Mouse (Mus musculus) lung, embryonic 15.5 days (tissue): Measurements from ENCODE around the gene Rbfox2. TPM values are rescaled to one million over a fixed set of nuclear protein-coding genes. Genes with fewer than 3 reads are reported as not detected.

Experiments
- ATAC-seq: fragments of 200-750 bp; cut with Nextera tagmentation; 2 replicates; pipeline ENCODE4 v1.8.0; 2017; ENCODE audit warnings: moderate number of reproducible peaks, borderline replicate concordance; ENCODE audit not compliant: low FRiP score, low TSS enrichment; ENCODE audit errors: extremely low read depth
- H3K27ac ChIP-seq: fragments of 300-500 bp; sonication (generic); 2 replicates; pipeline ENCODE4 v1.5.1; 2015; ENCODE audit warnings: moderate library complexity, mild to moderate bottlenecking, inconsistent platforms
- H3K27me3 ChIP-seq: fragments of 300-500 bp; sonication (generic); 2 replicates; pipeline ENCODE4 v1.6.1; 2015; ENCODE audit warnings: inconsistent platforms
- H3K36me3 ChIP-seq: fragments of 300-500 bp; sonication (generic); 2 replicates; pipeline ENCODE4 v1.6.1; 2015; ENCODE audit warnings: inconsistent platforms
- H3K4me1 ChIP-seq: fragments of 300-500 bp; sonication (generic); 2 replicates; pipeline ENCODE4 v1.6.1; 2015; ENCODE audit warnings: inconsistent platforms
- H3K4me2 ChIP-seq: fragments of 300-500 bp; sonication (generic); 2 replicates; pipeline ENCODE4 v1.6.1; 2015; ENCODE audit warnings: inconsistent platforms, mild to moderate bottlenecking, moderate library complexity
- H3K4me3 ChIP-seq: fragments of 300-500 bp; sonication (generic); 2 replicates; pipeline ENCODE4 v1.5.1; 2015; ENCODE audit warnings: mild to moderate bottlenecking, inconsistent platforms
- H3K9ac ChIP-seq: fragments of 300-500 bp; sonication (generic); 2 replicates; pipeline ENCODE4 v1.6.1; 2015; ENCODE audit warnings: inconsistent platforms
- H3K9me3 ChIP-seq: fragments of 300-500 bp; sonication (generic); 2 replicates; pipeline ENCODE4 v1.6.1; 2016; ENCODE audit warnings: inconsistent platforms
- WGBS: fragments of 180-500 bp; shearing (Covaris S2); methylation state at CpG from one replicate; pipeline ENCODE4 v1.1.7; 2015; 5-methylcytosine and 5-hydroxymethylcytosine counted together
- polyA plus RNA-seq: library from polyadenylated mRNA; unstranded; fragments of >200 nt; fragmentation: Nextera tagmentation; extraction: Ambion mirVana; gene quantifications from 2 replicates; pipeline ENCODE4 v1.2.1, GENCODE M21; 2015

The Rbfox2 gene
- polyA plus RNA-seq, 1 experiment from 2014 or later, result 41.8 TPM

DNA sequence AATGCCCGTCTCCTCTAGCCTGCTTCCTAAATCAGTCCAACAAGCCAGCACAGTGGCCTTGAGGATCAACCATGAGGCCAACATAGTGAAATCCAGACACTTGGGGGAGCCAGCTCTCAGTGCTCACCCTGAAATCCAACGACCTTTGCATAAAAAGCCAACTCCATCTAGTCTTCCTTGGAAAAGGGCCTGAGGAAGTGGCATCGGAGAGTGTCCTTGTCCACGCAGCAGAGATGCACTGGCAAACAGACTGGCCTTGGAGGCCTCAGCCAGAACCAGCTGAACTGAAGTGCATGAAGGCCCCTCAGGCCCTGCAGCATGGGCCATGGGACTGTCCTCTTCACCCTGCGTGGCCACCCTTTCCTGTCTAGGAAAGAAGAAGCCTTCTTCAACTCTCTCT lies 225.3 kb downstream of the Rbfox2 start:
- Histone ChIP-seq H3K9ac (no peak overlapping the region), H3K4me3 (no peak overlapping the region), H3K4me2 (no peak overlapping the region), H3K27ac (no peak overlapping the region), H3K27me3 (no peaks in the 10 kb centered on the region), H3K4me1 (no peaks in the 10 kb centered on the region), H3K36me3 (peaks cover 65% of the 10 kb centered on the region), H3K9me3 (no peaks in the 10 kb centered on the region)
- 76% methylated on average over 5 of the region's 5 CpGs for WGBS
- no peak for ATAC-seq

DNA sequence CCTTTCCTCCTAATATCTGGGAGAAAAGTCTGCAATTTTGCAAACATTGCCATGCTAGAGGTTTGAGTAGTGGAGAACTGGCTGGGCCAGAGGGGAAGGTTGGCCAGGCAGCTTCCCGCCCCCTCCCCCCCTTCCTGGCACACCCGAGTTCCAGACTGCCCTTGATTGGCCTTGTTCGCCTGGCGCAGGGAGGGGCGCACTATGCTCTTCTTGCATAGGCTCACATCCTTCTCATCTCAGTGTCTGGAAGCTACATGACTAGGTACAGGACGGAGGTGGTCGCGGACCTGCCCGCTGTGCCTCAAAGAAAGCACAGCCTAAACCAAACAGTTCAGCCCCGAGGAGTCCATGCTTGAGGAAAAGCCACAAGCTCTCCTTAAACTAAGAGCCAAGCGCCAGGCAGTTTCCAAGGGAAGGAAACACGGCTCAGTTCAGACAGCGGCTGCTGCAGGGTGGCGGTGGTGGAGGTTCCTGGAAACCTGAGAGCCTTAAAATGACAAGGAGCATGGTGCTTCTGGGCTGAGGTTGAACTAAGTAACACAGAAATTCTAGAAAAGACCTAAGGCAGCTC lies 226.0 kb downstream of the Rbfox2 start:
- Histone ChIP-seq H3K9me3 (no peaks in the 10 kb centered on the region), H3K27ac (no peak overlapping the region), H3K4me3 (no peak overlapping the region), H3K27me3 (no peaks in the 10 kb centered on the region), H3K4me1 (no peaks in the 10 kb centered on the region), H3K4me2 (no peak overlapping the region), H3K36me3 (peaks cover 62% of the 10 kb centered on the region), H3K9ac (no peak overlapping the region)
- ATAC-seq, result no peak
- WGBS, result 70% methylated on average over 14 of the region's 14 CpGs

DNA sequence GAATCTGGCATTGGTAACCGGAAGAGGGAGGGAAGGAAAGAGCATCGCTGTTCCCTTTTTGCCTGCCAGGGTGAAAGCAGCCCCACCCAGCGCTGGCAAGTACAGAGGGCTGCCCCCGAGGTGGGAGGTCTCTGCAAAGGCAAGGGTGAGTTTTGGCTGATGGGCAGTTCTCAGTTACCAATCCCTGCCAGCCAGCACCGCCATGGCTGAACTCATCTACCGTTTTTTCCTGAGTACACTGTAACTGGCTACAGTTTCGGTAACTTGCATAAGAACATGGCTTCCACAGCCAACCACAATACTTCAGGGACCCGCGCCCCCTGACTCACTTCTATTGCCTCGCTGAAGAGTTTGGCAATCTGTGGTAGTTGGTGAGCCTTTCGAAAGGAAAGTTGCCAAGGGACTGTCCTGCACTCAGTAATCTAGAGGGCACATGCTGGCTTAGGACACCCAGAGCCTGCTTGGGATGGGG lies 226.9 kb downstream of the Rbfox2 start:
- no peak overlapping the region for H3K27ac ChIP-seq
- no peaks in the 10 kb centered on the region for H3K9me3 ChIP-seq
- no peak overlapping the region for H3K9ac ChIP-seq
- no peaks in the 10 kb centered on the region for H3K4me1 ChIP-seq
- H3K4me3 ChIP-seq, result no peak overlapping the region
- WGBS, result 80% methylated on average over 11 of the region's 11 CpGs
- no peaks in the 10 kb centered on the region for H3K27me3 ChIP-seq
- H3K36me3 ChIP-seq, result peaks cover 54% of the 10 kb centered on the region
- ATAC-seq, result no peak
- H3K4me2 ChIP-seq, result no peak overlapping the region

DNA sequence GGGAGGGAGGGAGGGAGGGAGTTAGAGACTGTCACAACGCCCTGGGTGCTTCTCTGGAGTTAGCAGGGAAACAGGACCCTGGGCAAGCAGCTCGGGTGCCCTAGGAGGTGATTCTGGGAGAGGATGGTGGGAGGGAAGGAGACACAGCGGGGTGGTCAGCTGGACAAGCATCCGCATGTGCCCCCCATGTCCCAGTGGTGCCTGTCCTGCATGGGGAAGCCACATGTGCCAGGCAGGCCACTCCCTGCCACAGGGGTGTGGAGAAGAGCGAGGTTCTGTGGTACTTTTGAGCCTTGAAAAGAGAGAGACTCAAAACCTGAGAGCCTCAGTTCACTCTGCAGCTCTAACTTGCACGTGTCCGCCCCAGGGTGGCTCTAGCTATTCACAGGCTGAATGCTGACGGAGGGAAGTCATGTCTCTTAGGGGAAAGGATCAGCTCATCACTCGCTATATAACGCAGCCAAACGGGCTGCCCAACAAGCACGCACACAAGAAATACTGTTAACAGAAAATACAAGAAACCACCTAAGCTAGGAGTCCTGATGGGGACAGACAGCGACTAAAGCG lies 227.5 kb downstream of the Rbfox2 start:
- Histone ChIP-seq H3K4me1 (no peaks in the 10 kb centered on the region), H3K9me3 (no peaks in the 10 kb centered on the region), H3K4me3 (no peak overlapping the region), H3K9ac (no peak overlapping the region), H3K4me2 (no peak overlapping the region), H3K36me3 (peaks cover 50% of the 10 kb centered on the region), H3K27ac (no peak overlapping the region), H3K27me3 (no peaks in the 10 kb centered on the region)
- 80% methylated on average over 14 of the region's 14 CpGs for WGBS
- no peak for ATAC-seq

DNA sequence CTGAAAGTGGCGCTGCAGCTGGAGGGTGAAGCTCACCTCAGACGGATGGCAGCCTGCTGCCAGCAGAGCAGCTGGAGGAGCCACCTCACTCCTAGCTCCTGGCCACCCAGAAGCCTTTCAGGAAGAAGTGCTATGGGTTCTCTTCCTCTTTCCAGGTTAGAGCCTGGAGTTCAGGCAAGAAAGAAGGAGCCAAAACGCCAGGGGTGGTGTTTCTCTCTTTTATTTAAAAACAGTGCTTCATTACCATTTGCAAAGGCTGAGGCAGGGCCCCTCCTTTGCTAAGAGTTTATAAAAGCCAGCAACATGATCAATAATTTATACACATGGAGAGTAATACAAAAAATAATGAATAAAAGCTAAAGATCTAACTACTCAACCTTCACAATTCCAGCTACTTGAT lies 228.0 kb downstream of the Rbfox2 start:
- 71% methylated on average over 3 of the region's 3 CpGs for WGBS
- no peaks in the 10 kb centered on the region for H3K27me3 ChIP-seq
- peaks cover 46% of the 10 kb centered on the region for H3K36me3 ChIP-seq
- H3K4me1 ChIP-seq, result no peaks in the 10 kb centered on the region
- H3K9me3 ChIP-seq, result no peaks in the 10 kb centered on the region
- no peak overlapping the region for H3K27ac ChIP-seq
- H3K9ac ChIP-seq, result no peak overlapping the region
- H3K4me3 ChIP-seq, result no peak overlapping the region
- no peak overlapping the region for H3K4me2 ChIP-seq
- ATAC-seq, result no peak

DNA sequence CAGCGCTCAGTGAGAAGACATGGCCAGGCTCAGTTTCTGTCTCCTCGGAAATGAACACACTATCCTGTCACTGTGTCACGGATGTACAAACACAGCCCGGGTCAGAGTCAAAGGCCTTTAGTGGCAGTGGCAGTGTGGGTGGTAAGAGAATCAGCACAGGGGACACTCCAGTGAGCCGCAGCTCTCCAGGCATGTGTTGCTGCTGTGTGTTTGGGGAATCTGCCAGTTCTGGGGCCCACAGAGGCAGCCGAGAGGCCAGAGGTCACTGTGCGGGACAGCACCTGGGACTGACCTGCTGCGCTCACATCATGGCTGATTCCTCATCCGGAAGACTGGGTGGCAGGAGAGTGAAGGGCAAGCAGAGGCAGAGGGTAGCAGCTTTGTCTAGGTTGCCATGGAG lies 228.9 kb downstream of the Rbfox2 start:
- WGBS, result 84% methylated on average over 9 of the region's 9 CpGs
- H3K36me3 ChIP-seq, result peaks cover 39% of the 10 kb centered on the region
- H3K9me3 ChIP-seq, result no peaks in the 10 kb centered on the region
- H3K4me2 ChIP-seq, result no peak overlapping the region
- H3K4me1 ChIP-seq, result no peaks in the 10 kb centered on the region
- no peak for ATAC-seq
- no peak overlapping the region for H3K9ac ChIP-seq
- H3K4me3 ChIP-seq, result no peak overlapping the region
- no peak overlapping the region for H3K27ac ChIP-seq
- H3K27me3 ChIP-seq, result no peaks in the 10 kb centered on the region

DNA sequence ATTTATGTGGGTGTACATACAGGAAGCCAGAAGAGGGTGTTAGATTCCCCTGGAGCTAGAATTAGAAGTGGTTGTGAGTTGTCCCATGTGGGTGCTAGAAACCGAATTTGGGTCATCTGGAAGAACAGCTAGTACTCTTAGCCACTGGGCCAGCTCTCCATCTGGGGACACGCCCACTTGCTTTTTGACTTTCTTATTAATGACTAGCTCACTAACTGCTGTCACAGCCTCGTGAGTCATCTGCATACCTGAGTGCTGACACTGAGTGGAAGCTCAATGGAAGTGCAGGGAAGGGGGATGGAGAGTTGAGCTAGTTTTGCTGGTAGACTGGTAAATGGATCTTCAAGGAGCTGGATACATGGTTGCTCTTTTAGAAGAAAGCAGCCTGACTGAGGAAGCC lies 230.3 kb downstream of the Rbfox2 start:
- no peak overlapping the region for H3K4me3 ChIP-seq
- H3K9me3 ChIP-seq, result no peaks in the 10 kb centered on the region
- ATAC-seq, result no peak
- 80% methylated on average over 3 of the region's 3 CpGs for WGBS
- H3K4me1 ChIP-seq, result 0 out of 2 replicates have a peak, but pooled peaks cover under 1% of the 10 kb centered on the region
- no peak overlapping the region for H3K4me2 ChIP-seq
- no peak overlapping the region for H3K27ac ChIP-seq
- H3K36me3 ChIP-seq, result peaks cover 25% of the 10 kb centered on the region
- H3K27me3 ChIP-seq, result no peaks in the 10 kb centered on the region
- no peak overlapping the region for H3K9ac ChIP-seq

DNA sequence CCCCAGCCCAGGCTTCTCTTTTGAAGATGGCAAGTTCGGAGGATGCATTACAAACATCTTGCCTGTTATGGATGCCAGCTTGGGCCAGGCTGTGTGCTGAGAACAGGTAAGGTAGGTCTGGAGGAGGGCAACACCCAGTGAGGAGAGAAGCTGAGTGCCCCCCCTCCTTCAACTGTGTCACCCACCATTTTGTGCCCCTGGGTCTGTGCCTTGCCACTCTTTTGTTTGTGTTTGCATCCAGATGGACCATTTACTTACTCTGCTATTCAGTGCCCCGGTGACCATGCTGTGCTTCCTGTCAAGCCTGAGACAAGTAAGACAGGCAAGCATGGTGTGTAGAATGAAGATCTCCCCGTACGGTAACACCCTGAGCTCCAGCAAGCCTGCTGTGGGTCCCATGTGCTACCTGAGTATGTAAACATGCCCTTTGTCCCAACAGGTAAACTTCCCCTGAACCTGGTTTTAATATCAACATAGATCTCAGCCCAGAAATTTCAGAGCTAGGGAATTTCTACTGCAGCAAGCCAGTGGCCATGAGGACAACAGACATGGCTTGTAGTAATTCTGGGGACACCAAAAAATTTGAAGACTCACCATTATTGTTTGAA lies 234.1 kb downstream of the Rbfox2 start:
- Histone ChIP-seq H3K9me3 (no peaks in the 10 kb centered on the region), H3K36me3 (peaks cover 13% of the 10 kb centered on the region), H3K27me3 (no peaks in the 10 kb centered on the region), H3K9ac (no peak overlapping the region), H3K4me3 (no peak overlapping the region), H3K4me2 (no peak overlapping the region), H3K27ac (no peak overlapping the region), H3K4me1 (0 out of 2 replicates have a peak, but pooled peaks cover 3% of the 10 kb centered on the region)
- WGBS, result 65% methylated on average over 4 of the region's 4 CpGs
- ATAC-seq, result no peak

DNA sequence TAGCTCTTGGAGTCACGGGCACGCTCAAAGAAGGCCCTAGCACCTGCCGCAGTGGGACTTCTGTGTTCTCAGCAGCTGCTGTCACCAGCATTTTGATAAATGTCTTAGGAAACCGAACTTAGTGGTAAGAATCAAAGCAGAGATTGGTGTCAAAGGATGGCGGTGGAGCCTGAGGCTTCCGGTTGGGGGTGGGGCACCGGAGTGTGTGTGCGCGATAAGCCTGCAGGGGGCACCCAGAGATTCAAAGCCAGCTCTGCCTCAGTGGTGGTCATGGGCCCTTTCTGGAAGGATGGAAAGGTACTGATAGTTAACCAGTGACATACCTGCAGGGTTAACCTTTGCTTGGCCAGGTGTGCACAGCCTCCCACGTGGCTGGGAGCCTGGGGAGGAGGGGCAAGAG lies 235.3 kb downstream of the Rbfox2 start:
- Histone ChIP-seq H3K36me3 (peaks cover under 1% of the 10 kb centered on the region; the same call in 1 of the 2 replicates), H3K27ac (no peak overlapping the region), H3K4me2 (no peak overlapping the region), H3K4me1 (0 out of 2 replicates have a peak, but pooled peaks cover 3% of the 10 kb centered on the region), H3K4me3 (no peak overlapping the region), H3K9me3 (no peaks in the 10 kb centered on the region), H3K9ac (no peak overlapping the region), H3K27me3 (no peaks in the 10 kb centered on the region)
- WGBS, result 18% methylated on average over 10 of the region's 10 CpGs
- ATAC-seq, result no peak

DNA sequence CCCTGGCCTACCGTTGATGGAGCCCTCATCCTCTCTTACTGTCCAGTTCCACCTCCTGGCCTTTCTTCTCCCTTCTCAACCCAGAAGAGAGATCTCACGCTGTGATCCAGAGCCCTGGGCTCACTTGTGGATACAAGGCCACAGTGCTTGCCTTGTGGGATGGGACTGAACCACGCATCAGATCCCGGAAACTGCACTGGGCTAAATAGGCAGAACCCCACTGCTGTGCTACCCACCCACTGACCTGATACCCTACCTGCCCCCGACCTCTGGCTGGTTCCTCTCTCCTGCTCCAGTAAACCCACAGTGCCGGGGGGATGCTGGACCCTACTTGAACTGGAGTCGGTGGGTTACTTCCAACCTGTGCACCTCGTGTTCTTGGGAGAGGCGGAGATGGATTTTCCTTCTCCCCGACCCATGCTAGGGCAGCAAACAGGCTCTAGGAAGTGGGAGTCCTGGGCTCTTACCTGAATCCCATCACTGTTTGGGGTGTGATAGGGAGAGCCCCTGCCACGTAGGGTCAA lies 236.0 kb downstream of the Rbfox2 start:
- Histone ChIP-seq H3K9ac (no peak overlapping the region), H3K4me1 (0 out of 2 replicates have a peak, but pooled peaks cover 3% of the 10 kb centered on the region), H3K27ac (no peak overlapping the region), H3K27me3 (no peaks in the 10 kb centered on the region), H3K9me3 (no peaks in the 10 kb centered on the region), H3K36me3 (no peaks in the 10 kb centered on the region), H3K4me3 (no peak overlapping the region), H3K4me2 (no peak overlapping the region)
- no peak for ATAC-seq
- 81% methylated on average over 11 of the region's 11 CpGs for WGBS

DNA sequence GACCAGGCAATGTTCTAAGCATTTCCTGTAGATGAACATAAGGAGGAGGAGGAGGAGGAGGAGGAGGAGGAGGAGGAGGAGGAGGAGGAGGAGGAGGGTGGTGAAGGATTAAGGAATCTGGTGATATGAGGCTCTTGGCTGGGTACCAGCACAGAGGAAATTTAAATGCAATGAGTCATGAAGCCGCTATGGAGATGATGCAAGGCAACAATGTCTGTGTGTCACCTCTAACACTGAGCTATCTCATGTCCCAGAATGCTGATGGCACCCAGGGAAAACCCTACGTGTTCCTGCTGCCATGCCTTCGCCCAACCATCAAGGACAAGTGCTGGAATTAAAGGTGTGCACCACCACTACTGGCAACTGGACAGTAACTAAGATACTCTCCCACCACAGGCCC lies 237.8 kb downstream of the Rbfox2 start:
- ATAC-seq, result no peak
- WGBS, result 67% methylated on average over 3 of the region's 3 CpGs
- H3K4me2 ChIP-seq, result no peak overlapping the region
- H3K27me3 ChIP-seq, result no peaks in the 10 kb centered on the region
- 0 out of 2 replicates have a peak, but pooled peaks cover 3% of the 10 kb centered on the region for H3K4me1 ChIP-seq
- H3K36me3 ChIP-seq, result no peaks in the 10 kb centered on the region
- no peaks in the 10 kb centered on the region for H3K9me3 ChIP-seq
- no peak overlapping the region for H3K4me3 ChIP-seq
- H3K9ac ChIP-seq, result no peak overlapping the region
- no peak overlapping the region for H3K27ac ChIP-seq

DNA sequence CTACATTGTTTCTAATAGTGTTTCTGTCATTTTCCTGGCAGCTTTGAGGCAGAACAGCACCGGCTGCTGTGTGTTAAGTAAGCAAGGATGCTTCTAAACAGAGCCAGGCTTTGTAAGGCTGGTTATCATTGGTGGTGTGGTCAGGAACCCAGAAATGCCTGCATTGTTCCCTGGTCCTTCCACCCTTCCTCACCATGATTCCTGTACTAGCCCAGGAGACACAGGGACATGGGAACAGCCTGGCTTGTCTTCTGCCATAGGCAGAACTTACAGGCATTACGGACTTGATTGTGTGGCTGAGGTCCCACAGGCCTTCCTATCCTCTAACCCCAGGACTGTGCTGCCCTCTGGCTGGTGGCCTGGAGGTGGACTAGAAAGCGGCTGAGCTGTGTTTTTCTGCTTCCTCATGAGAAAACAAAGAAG lies 238.4 kb downstream of the Rbfox2 start:
- 50% methylated on average over 3 of the region's 3 CpGs for WGBS
- no peak for ATAC-seq

More for the DNA sequence above, 238.4 kb downstream of the Rbfox2 start:
- Histone ChIP-seq H3K9me3 (no peaks in the 10 kb centered on the region), H3K4me1 (0 out of 2 replicates have a peak, but pooled peaks cover 3% of the 10 kb centered on the region), H3K4me3 (no peak overlapping the region), H3K27me3 (no peaks in the 10 kb centered on the region), H3K36me3 (no peaks in the 10 kb centered on the region), H3K9ac (no peak overlapping the region), H3K27ac (no peak overlapping the region), H3K4me2 (no peak overlapping the region)
